Mouse (Mus musculus) midbrain, embryonic 11.5 days (tissue): ENCODE results near the gene Gm49383. TPM values are rescaled to one million over a fixed set of nuclear protein-coding genes. Genes with fewer than 3 reads are reported as not detected.

Experiments
- ATAC-seq: fragments of 200-750 bp; cut with Nextera tagmentation; 2 replicates; pipeline ENCODE4 v1.8.0; 2017; ENCODE audit warnings: moderate TSS enrichment, moderate library complexity; ENCODE audit not compliant: low FRiP score
- DNase-seq: peaks from one replicate; pipeline ENCODE4 v3.0.0; 2015; ENCODE audit warnings: low spot score; ENCODE audit errors: missing footprints
- H3K27ac ChIP-seq: fragments of 300-500 bp; sonication (generic); 2 replicates; pipeline ENCODE4 v1.5.1; 2014; ENCODE audit warnings: low read depth, low read length
- H3K27me3 ChIP-seq: fragments of 300-500 bp; sonication (generic); 2 replicates; pipeline ENCODE4 v1.6.1; 2014; ENCODE audit warnings: mild to moderate bottlenecking, low read length, moderate library complexity, mixed read lengths; ENCODE audit not compliant: control insufficient read depth, insufficient read depth
- H3K36me3 ChIP-seq: fragments of 300-500 bp; sonication (generic); 2 replicates; pipeline ENCODE4 v1.6.1; 2014; ENCODE audit warnings: mild to moderate bottlenecking, low read length, moderate library complexity, mixed read lengths; ENCODE audit not compliant: control insufficient read depth, insufficient read depth
- H3K4me1 ChIP-seq: fragments of 300-500 bp; sonication (generic); 2 replicates; pipeline ENCODE4 v1.6.1; 2014; ENCODE audit warnings: low read length; ENCODE audit not compliant: control insufficient read depth, insufficient read depth
- H3K4me2 ChIP-seq: fragments of 300-500 bp; sonication (generic); 2 replicates; pipeline ENCODE4 v1.6.1; 2014; ENCODE audit warnings: mild to moderate bottlenecking, moderate library complexity
- H3K4me3 ChIP-seq: fragments of 300-500 bp; sonication (generic); 2 replicates; pipeline ENCODE4 v1.5.1; 2014; ENCODE audit warnings: low read depth, low read length
- H3K9ac ChIP-seq: fragments of 300-500 bp; sonication (generic); 2 replicates; pipeline ENCODE4 v1.6.1; 2014; ENCODE audit warnings: low read length
- H3K9me3 ChIP-seq: fragments of 300-500 bp; sonication (generic); 2 replicates; pipeline ENCODE4 v1.6.1; 2016; ENCODE audit warnings: low read length; ENCODE audit not compliant: control insufficient read depth
- WGBS: fragments of 180-500 bp; shearing (Covaris S2); extraction: QIAGEN DNeasy Blood & Tissue Kit; methylation state at CpG from one replicate; pipeline ENCODE4 v1.1.7; 2014; 5-methylcytosine and 5-hydroxymethylcytosine counted together
- microRNA-seq: library from miRNA; unstranded; fragments of <30 nt; microRNA quantifications from one replicate; pipeline ENCODE4, GENCODE M21; 2017
- polyA plus RNA-seq: library from polyadenylated mRNA; unstranded; fragments of >200 nt; fragmentation: Nextera tagmentation; extraction: Ambion mirVana; gene quantifications from 2 replicates; pipeline ENCODE4 v1.2.1, GENCODE M21; 2014

Gm49383 gene
- polyA plus RNA-seq, 1 experiment from 2014 or later = 38.9 TPM

DNA sequence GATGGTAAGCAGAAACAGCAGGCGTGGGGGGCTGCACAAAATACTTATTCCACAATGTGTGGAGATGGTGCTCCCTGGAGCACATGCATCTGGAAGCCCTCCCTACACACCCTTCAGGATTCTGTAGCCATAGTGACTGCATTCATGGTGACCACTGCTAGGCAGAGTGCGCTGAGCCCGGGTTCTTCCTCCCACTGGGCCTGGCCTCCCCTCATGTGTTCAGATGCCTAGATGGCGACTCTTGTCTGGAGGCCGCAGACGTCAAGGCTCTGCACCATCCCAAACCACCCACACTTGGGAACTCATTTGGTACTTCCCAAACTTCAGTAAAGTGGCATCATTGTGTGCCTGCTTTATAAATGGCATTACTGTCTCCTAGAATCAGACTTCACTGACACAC is 53.4 kb downstream of the Gm49383 start:
- Histone ChIP-seq H3K4me2 (no peak overlapping the region), H3K4me1 (no peaks in the 10 kb centered on the region), H3K27ac (no peak overlapping the region), H3K36me3 (no peaks in the 10 kb centered on the region), H3K9ac (no peak overlapping the region), H3K4me3 (no peak overlapping the region), H3K9me3 (no peaks in the 10 kb centered on the region), H3K27me3 (no peaks in the 10 kb centered on the region)
- 66% methylated on average over 6 of the region's 6 CpGs for WGBS
- DNase-seq (no peak), ATAC-seq (peak; percentile 60; the same call in 1 of the 2 replicates)

DNA sequence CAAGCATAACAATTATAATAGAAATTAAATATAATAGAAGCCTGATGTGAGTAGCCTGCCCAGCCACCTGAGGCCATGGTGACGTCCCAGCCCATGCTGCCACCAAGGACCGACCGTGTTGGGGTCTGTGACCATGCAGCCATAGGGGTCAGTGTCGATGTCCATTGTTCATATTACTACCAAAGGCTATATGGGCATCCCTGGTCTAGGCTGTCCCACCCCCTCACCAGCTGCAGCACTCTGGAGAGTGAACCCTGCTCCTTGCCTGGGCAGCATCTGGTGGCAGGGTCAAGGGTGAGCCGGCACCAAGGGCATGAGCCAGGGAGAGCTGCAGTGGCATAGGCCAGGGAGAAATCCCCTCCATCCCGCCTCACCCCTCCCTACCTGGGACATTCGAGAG is 57.1 kb downstream of the Gm49383 start:
- WGBS = 87% methylated on average over 7 of the region's 7 CpGs
- no peaks in the 10 kb centered on the region for H3K36me3 ChIP-seq
- H3K27me3 ChIP-seq = no peaks in the 10 kb centered on the region
- no peak for DNase-seq
- H3K4me1 ChIP-seq = no peaks in the 10 kb centered on the region
- no peak overlapping the region for H3K4me2 ChIP-seq
- no peak overlapping the region for H3K4me3 ChIP-seq
- H3K9ac ChIP-seq = no peak overlapping the region
- no peak overlapping the region for H3K27ac ChIP-seq
- ATAC-seq = 0 out of 2 replicates have a peak, but pooled peaks have one; percentile 31
- no peaks in the 10 kb centered on the region for H3K9me3 ChIP-seq

- no peaks in the 10 kb centered on the region for H3K9me3 ChIP-seq
- 87% methylated on average over 3 of the region's 3 CpGs for WGBS
- no peaks in the 10 kb centered on the region for H3K36me3 ChIP-seq
- no peaks in the 10 kb centered on the region for H3K4me1 ChIP-seq
- ATAC-seq (no peak), DNase-seq (no peak)
- H3K9ac ChIP-seq = no peak overlapping the region
- H3K27me3 ChIP-seq = no peaks in the 10 kb centered on the region
- no peak overlapping the region for H3K4me3 ChIP-seq
- H3K27ac ChIP-seq = no peak overlapping the region
- H3K4me2 ChIP-seq = no peak overlapping the region
These were observed 57.7 kb downstream of the Gm49383 start for GRCm38 (mm10) chr12:69139201-69139600.

Small RNAs within 50 kb of the gene (microRNA-seq; reads per million reads assigned to microRNA genes)
- gene Gm47287 (not detected), gene Gm47295 (2.5 reads per million, percentile 9 among the genes with 10 or more reads in this experiment)

Other genes starting within 250 kb of the Gm49383 start
- 1,283 and 1,438 TPM in 2 replicates for gene Rps29, start 37.9 kb downstream of the Gm49383 start, polyA plus RNA-seq
- 28.9 and 31.1 TPM in 2 replicates for gene Lrr1, start 28.3 kb downstream of the Gm49383 start, polyA plus RNA-seq
- 470 and 474 TPM in 2 replicates for gene Rpl36al, start 13.0 kb downstream of the Gm49383 start, polyA plus RNA-seq
- gene Mgat2, start 12.9 kb downstream of the Gm49383 start, polyA plus RNA-seq = 34.5 and 35.7 TPM in 2 replicates
- 12.4 and 13.3 TPM in 2 replicates for gene Dnaaf2, start 1.3 kb upstream of the Gm49383 start, polyA plus RNA-seq
- 39.9 and 40.8 TPM in 2 replicates for gene Gm49384, start 7.2 kb upstream of the Gm49383 start, polyA plus RNA-seq
- 29.8 and 31.6 TPM in 2 replicates for gene Pole2, start 31.1 kb upstream of the Gm49383 start, polyA plus RNA-seq
- 2.9 and 3.3 TPM in 2 replicates for gene Klhdc1, start 44.1 kb upstream of the Gm49383 start, polyA plus RNA-seq
- gene Klhdc2, start 99.6 kb upstream of the Gm49383 start, polyA plus RNA-seq = 272 and 275 TPM in 2 replicates
- 89.5 and 96.0 TPM in 2 replicates for gene Nemf, start 160.1 kb upstream of the Gm49383 start, polyA plus RNA-seq
- gene Arf6, start 175.0 kb upstream of the Gm49383 start, polyA plus RNA-seq = 47.7 and 48.6 TPM in 2 replicates
- gene Gm9887, start 175.4 kb upstream of the Gm49383 start, polyA plus RNA-seq = 1.4 and 1.6 TPM in 2 replicates